Mouse (Mus musculus): ENCODE results near the gene Mybphl.

The Mybphl gene

GRCm38 (mm10) chr3:108372691-108373090 lies 8.0 kb downstream of the Mybphl start:
- no peak for DNase-seq

GRCm38 (mm10) chr3:108378875-108379663 lies 14.4 kb downstream of the Mybphl start:
- DNase-seq = no peak

- DNase-seq = no peak
These were observed 16.0 kb downstream of the Mybphl start for GRCm38 (mm10) chr3:108380695-108381094.

GRCm38 (mm10) chr3:108381945-108382875 lies 17.5 kb downstream of the Mybphl start:
- no peak for DNase-seq

- DNase-seq = peak; percentile 84
These were observed 19.0 kb downstream of the Mybphl start, which contains the start of gene Psrc1 for GRCm38 (mm10) chr3:108383485-108384354. Gene Psrc1, plus strand, starts transcription at chr3:108383839.

- no peak for DNase-seq
These were observed 19.7 kb downstream of the Mybphl start for GRCm38 (mm10) chr3:108384425-108384824.

GRCm38 (mm10) chr3:108386186-108386585 lies 21.5 kb downstream of the Mybphl start:
- DNase-seq = peak; percentile 86

GRCm38 (mm10) chr3:108389111-108389545 lies 24.4 kb downstream of the Mybphl start:
- peak; percentile 95 for DNase-seq

- no peak for DNase-seq
These were observed 27.6 kb downstream of the Mybphl start for GRCm38 (mm10) chr3:108392299-108392698.

- DNase-seq = no peak
These were observed 28.1 kb downstream of the Mybphl start for GRCm38 (mm10) chr3:108392793-108393192.

GRCm38 (mm10) chr3:108398281-108398680 lies 33.6 kb downstream of the Mybphl start:
- DNase-seq = no peak

- no peak for DNase-seq
These were observed 35.7 kb downstream of the Mybphl start for GRCm38 (mm10) chr3:108400442-108400841.

GRCm38 (mm10) chr3:108401692-108402527 lies 37.2 kb downstream of the Mybphl start:
- peak; percentile 89 for DNase-seq

- DNase-seq = no peak
These were observed 37.8 kb downstream of the Mybphl start for GRCm38 (mm10) chr3:108402528-108402920.

- peak; percentile 87 for DNase-seq
These were observed 41.0 kb downstream of the Mybphl start for GRCm38 (mm10) chr3:108405536-108406305.

- DNase-seq = peak; percentile 76
These were observed 41.7 kb downstream of the Mybphl start for GRCm38 (mm10) chr3:108406306-108406885.

GRCm38 (mm10) chr3:108408517-108409008 lies 43.9 kb downstream of the Mybphl start:
- no peak for DNase-seq

GRCm38 (mm10) chr3:108409656-108410358 lies 45.1 kb downstream of the Mybphl start:
- no peak for DNase-seq

GRCm38 (mm10) chr3:108410359-108410714 lies 45.6 kb downstream of the Mybphl start:
- DNase-seq = no peak

All from layer of hippocampus, adult 9-11 months (tissue).